Mouse (Mus musculus) retina, embryonic 14.5 days (tissue): ENCODE data around the gene Dupd1.

Source experiments
- DNase-seq: peaks from one replicate; pipeline ENCODE4 v3.0.0-alpha.2; 2015; ENCODE audit warnings: low spot score

Dupd1 gene

DNA sequence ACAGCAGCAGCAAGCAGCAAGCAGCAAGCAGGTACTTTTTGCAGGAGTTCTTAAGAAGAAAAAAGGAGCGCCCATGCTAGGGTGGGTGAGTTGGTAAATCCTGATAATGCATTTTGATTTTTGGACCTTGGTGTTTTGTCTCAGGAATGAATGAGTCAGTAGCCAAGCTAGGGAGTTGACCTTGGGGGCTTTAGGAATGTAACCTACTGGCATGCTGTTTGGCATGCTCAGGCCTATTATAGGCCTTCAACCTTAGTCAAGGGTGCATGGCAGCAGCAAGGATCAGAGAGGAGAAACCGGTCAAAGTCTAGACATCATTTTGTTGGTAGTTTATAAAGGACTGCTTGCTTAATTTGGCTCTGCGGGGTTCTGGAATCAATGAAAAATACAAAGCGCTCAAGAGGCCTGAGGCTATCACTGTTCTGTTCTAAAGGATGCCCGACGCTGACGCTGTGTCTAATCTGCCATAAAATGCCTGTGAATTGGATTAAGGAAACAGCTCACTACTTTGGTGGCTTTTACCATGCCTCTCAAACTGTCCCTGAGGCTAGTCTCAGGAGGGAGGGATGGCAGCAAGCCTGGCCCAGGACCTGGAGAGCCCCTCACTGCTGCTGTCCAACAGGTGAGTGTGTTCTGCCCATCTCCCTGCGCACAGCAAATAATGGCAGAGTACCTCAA, 7.8 kb upstream of the Dupd1 start:
- DNase-seq, result no peak

DNA sequence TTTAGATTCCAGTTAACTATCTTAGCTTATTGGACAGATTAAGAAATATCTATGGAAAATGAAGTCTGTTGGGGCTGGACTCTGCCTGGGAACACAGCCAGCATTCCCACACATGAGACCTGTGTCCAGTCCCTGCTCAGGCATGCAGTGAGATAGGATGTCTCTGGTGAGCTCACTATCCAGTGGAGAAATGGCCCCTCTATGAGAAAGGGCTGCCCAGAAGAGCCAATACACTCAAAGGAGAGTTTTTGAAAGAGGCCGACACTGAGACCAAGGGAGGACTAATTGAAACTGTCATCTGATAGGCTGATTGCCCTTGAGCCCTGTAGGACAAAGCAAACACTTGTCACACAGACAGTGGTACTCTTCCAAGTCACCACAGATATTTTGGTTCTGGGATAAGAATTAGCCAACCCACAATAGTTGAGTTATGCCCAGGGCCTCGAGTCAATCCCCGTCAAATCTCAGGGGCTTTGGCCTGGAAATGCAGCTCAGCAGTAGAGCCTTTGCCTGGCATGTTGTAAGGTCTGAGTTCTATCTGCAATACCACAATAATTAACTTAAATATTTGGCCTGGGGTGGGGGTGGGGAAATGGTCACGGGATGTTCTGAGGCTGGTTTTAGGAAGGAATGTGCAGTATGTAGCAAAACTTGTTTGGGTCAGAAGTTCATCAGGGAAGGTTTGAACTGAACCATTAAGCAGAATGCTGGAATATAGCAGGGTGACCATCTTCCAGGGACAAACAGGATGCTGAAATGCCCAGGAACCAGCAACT, 6.2 kb upstream of the Dupd1 start:
- DNase-seq, result peak; percentile 18

DNA sequence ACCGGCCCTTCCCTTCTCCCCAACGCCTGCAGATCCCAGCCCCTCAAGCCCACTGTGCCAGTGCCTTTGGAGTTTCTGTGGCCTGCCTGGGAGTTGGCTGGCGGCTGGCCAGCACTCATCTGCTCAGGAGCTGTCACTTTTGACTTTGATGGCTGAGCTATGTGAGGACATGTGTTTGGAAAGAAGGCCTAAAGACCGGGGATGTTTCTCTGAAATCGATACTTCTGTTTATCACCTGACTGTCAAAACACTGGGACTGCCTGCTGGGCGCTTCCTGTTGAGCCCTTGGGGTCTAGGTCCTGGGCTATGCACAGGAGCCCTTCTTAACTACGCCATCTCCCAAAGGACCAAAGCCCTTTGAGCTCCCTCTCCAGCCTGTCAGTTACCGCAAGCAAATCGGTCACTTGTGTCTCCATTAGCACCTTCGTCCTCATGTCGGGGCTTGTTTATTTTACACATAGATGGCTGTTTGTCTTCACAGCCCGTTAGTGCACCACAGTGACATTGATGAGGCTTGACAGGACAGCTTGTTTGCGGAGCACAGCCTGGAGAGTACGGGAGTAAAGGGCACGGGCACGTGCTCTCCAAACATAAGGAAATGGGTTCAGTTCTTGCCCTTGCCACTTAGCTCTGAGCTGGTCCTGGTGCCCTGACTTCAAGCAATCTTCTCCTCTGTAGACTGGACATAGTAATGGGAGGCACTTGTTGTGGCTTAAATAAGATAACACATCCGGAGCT, 5.4 kb upstream of the Dupd1 start:
- DNase-seq, result peak; percentile 74

DNA sequence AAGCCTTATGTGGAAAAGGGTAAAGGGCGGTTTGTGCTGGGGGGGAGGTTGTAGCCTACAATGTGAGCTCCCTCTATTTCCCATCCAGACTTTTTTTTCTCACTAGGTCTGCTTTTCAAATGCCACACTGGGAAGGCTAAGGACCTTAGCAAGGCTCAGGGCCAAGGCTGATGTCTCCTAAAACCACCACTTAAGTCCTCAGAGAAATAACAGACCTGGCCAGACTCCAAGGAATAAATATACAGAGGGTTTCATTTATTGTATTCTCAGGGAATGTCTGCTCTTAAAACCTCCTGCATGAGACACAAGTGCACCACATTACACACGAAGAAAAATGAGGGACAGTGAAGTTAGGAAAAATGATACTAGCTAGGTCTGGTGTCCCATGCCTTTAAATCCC, 3.1 kb downstream of the Dupd1 start:
- DNase-seq, result no peak

DNA sequence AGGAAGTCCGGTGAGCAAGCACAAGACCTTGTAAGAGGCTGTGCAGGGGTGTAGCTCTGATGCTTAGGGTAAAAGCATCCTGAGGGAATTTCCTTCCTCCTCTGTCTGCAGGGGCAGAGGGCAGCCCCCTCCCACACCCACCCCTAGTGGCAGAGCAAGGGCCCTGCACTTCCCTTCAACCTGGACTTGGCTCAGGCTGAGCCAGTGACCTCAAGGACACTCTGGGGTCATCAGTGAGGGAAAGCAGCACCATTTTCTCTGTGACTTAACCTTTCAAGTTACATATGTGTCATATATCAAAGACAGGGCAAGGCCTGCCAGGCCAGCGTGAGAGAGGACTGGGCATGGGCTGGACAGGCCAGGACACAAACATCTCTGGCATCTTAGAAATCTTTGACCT, 4.8 kb downstream of the Dupd1 start:
- no peak for DNase-seq

DNA sequence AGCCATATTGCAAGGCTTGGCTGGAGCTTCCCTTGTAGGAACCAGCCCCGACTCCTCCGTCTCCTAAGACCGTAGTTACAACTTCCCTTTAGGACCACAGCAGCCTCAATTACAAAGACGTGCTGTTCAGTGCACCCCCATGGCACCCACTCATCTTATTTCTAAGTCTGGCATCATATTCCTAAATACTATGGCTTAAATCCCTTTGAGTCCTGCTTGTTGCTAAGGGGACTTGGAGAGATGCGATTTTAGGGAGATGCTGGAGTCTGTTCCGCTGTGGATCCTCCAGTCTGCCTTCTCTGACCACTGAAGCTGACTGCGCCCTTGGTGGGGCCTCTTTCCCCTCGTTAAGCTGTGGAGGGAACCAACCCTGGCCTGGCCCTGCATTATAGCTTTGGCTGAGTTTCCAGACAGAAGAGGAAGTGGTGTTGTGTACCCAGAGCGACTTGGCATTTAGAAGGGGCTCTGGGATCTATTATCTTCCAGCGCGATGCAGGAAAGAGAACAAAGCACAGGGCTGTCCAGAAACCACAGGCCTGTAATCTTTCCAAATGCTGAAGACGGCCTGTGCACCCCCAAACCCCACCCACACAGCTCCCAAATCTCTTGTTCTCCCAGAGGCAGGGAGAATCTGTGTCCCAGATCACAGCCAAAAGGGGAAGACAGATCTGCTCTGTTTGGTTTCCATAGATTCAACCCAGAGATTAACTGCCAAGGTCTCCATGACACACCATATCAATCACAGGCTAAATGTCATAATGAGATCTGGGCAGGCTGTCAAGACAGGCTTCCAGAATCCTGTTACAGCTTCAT, 7.4 kb downstream of the Dupd1 start:
- no peak for DNase-seq

DNA sequence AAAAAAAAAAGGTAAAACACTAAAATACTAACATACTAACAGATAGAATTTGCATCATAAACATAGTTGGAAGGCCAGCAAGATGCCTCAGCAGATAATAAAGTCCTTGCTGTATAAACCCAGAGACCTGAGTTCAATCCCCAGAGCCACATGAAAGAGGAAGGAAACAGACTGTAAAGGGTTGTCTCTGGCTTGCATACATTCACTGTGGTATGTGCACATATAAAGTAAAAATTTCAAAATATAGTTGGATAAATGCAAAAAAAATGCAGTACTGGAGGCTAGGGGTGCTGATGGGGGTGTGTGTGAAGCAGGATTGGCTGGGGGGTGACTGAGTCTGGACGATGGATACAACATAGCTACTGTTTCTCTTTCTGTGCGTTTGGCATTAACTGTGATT, 8.9 kb downstream of the Dupd1 start:
- DNase-seq, result no peak

DNA sequence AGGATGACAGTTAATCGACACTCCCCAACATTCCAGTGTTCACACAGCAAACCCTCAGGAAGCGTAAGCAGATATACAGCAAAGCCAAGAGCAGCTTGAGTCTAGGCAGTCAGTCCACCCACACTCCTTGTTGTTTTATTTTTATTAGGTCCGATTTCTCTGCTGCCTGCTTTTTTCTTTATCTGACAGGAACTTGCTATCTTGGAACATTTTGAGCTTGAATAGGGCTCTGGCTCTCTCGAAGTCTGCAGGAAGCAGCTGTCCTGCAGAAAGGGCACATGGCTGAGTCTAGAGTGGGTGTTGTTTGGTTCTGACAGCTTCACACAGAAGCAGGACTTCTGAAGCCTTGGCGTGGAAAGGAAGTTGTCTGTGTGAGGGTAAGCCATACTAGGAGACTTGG, 11.1 kb downstream of the Dupd1 start:
- no peak for DNase-seq

DNA sequence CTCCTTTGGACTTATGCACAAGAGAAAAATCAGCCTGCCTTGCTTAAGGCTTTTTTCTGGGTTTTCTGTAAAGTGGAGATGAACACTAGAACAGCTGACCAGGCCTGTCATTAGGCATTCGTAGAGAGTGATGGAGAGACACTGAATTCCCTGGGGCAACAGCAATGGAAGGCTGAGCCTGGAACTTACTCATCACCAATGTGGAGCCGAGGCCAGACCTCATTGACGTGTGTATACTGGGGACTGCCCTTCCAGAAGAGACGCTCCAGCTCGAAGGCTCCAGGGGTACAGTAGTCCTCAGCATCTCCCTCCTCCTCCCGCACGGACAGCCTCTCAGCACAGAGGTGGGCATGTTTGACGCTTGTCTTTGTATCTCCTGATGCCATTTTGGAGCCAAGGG, 11.7 kb downstream of the Dupd1 start:
- no peak for DNase-seq

DNA sequence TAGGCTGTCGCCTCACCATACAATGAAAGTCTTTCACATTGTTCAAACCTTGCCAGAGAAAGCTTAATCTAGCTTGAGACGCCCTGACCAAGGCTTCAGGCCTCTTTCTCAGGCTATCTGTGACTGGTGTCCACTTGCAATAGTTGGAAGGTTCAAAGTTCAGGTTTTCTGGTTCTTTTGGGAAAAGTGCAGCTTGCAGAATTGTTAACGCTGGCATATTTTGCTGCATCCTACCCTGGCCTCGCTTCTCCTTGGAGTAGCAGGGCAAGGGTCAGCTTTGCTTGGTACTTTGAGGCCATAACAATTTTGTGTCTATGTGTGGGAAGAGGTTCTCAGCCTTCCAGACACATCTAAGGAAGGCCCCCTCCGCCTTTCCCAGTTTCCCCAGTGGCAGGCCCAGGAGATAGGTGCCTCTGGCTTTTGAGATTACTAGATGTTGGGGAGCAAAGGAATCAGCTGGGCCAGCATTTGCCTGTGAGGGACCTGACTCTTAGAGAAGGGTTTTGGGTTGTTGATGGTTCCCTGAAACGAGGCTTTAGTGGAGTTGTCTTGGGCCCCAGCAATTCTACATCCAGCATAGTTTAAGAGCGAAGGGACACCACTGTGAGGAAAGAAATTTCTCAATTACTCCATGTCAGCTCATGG, 18.1 kb downstream of the Dupd1 start:
- DNase-seq, result no peak

DNA sequence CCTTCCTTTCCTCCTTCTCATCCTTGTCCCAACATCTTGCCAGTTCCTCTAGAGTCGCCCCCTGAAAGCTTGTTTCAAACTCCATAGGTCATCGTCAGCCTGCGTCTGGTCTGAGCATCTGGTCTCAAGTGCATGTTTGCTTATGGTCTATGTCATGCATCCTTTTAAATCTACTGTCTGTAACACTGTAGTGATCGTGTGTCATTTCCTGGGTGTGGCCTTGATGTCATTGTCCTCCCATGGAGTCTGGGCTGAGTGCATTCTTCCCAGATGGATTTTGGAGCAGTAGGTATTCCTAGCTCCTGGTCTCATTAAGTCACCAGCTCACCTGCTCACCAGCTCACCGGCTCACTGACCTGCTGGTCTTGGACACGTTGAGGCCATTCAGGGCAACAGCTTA, 19.4 kb downstream of the Dupd1 start:
- DNase-seq, result no peak

DNA sequence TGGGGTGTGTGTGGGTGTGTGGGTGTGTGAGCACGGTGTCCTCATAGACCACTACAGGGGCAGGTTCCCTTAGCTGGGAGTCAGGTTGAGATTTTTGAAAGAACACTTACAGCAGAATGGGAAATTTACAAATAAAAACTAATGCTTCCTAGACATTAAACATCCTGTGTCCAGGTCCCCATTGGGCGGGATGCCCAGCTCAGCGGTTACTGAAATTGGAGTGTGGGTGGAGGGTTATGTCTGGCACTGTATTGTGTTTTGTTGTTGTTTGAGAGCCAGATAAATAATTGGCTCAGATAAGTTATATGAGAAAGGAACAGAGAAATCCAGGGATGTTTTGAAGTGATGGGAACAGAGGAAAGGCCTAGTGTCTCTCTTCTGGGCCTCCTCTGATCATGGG, 23.3 kb downstream of the Dupd1 start:
- no peak for DNase-seq

DNA sequence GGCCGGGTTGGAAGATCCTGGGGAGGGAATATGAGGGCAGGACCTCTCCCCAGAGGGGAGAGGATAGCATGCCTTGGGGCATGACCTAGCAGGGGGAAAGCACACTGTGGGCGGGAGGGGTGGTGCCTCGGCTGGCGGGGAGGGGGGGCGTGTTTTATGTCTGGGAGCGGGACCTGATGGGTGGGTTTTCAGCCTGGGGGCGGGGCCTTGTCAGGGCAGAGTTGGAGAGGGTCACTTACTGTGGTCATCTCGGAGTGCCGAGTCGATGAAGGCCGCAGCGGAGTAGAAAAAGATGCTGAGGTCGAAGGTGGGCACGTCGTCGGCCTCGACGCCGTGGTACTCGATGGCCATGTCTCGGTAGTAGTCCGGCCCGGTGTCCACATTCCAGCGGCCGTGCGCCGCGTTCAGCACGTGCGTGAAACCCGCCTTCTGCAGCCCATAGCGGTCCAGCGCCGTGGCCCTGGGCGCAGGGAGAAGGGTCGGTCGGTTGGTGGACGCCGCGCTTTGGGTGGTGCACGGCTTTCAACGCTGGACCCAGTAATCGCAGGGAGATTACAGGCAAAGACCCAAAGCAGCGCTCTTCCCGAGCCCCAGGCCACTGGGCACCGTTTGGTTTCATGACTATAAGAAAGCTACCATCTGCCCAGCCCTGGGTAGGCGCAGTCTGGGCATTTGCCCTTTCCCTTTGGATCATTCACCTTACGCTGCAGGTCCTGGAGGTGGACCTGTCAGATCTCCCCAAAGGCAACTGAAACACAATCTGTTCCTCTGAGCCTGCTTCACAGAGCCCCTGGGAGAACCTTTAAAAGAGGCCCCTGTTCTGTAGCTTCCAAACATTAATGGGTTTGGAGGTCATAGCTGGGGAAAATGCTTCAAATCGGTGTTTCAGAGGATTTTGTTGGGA, 27.7 kb downstream of the Dupd1 start:
- DNase-seq, result peak; percentile 58

DNA sequence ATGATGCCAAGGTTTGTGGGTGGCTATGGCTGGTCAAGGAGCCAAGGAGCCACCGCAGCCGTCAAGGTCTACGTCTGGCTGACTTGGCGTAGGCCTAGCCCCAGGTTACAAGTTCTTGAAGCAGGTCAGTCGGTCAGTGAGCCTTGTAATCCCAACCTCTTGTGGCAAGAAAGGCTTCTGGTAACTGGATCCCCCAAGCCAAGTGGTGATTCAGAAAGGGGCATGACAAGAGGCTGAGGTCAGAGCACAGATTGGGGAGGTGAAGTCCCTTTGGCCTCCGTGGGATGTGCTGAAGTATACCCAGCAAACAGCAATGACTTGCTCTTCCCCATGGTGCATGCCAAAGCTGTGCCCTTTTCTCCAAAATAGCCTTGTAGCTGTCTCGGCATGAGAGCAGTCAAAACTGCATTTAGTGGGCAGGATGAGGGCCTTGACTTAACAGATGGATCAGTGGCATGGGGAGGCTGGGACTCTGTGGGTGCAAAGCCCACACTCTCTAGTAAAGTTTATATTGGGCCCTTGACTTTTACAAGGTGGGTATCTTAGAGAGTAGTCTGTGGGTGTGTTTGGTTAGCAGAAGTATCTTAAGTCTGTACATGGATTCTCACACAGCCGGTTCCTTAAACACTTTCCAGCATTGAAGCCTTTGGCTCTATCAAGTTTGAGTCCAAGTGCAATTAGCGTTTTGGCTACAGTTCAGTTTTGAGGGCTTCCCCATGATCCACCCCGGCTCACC, 28.8 kb downstream of the Dupd1 start:
- no peak for DNase-seq

DNA sequence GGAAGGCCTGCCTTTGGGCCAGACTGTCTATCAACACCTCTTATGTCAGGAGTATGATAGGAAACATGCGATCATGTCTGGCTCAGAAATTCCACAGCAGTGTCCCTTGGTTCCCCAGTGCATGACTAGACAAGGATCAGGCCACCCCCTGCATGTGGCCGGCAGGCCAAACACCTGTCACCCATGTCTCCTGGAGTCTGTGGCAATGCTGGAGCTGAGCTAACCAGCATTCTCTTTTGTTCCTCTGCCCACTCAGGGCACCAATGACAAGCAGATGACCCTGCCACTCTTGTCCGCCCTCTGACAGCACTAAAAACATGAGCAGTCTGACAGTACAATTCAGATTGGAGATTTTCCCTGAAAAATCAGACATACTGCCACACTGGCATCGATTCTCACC, 30.5 kb downstream of the Dupd1 start:
- DNase-seq, result no peak

DNA sequence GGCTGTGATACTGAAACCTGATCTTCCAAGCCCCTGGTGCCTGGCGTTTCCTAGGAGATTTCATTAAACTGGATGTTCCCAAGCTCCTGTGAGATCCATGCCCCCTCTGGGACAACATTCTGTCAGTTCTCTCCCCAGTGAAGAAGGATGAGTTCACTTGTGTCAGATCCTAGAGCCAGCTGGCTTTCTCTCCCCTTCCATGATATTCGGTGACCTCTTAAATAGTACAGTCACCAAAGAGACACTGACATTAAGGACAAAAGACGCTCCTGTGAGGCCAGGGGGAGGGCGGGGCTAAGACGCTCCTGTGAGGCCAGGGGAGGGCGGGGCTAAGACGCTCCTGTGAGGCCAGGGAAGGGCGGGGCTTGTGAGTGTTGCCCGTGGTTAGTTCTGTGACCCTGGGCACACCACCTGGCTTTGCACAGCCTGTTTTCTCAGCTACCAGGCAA, 31.7 kb downstream of the Dupd1 start:
- peak; percentile 80 for DNase-seq

DNA sequence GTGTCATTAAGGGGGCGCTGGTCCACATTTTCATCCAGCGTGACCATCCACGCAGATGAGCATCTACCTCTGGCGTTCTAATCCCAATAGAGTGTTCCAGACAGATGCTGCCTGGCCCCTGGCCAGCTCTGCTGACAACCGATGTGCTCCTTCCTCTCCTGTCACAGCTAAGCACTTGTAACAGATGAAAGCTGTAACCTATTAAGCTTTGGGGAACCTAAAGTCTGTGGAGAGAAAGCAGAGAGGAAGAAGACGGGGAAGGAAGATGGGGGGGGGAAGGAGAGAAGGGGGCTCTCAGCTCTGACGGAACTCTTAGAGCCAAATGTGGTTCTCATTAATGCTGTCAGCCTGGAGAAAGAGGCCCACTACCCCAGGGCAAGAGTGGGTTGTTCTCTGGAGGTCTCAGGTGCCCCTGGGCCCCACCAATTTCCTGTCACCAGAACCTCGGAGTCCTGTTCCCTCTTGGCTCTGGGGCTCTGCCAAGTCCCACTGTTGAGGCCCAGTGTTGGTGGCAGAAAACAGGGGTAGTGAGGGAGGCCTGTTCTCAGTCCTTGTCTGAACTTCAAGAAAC, 34.7 kb downstream of the Dupd1 start:
- peak; percentile 13 for DNase-seq

DNA sequence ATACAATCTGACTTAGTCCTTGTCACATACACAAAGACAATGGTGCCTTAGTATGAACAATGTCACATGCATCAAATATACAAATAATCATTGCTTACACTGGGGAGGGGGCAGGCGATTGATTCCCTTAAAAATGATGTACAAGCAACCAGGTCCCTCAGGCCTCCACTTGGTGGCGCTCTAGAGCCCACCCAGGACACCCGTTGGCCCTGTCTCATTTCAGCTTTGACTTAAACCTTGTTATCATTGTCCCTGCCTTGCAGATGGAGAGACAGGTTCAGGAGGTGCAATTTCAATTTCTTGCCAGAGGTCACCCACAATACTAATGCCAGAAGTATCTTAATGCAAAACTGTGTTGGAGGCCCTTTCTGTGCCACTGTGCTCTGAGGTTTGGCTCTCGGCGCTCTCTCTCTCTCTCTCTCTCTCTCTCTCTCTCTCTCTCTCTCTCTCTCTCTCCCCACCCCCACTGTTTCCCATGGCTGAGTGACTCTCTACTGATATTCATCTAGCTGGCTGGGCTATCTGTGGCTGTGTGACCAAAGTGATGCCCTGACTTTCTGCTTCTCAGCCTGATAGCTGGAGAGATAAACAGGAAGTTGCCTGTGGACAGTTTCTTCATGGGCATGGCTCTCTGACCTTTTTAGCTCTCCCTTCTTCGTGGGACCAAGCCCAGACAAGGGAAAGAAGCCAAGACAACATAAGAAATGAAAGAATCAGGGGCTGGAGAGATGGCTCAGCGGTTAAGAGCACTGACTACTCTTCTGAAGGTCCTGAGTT, 35.7 kb downstream of the Dupd1 start:
- peak; percentile 77 for DNase-seq

DNA sequence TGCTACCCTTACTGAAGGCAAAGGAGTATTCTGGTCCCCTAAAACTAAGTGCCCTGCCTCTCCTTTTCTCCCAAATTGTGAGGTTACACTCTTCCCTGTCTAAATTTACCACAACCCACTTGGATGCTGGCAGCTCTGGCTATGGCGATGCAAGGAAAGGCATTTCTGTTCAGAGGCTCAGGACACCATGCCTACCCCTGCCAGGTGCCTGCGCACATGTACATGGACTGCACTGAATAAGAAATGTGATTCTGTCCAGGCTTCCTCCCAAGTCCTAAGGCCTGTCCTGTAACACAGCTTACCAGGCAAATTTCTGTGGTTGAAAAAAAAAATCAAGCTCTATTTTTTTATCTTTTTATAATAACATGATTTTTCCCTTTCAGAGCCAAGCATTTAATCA, 38.2 kb downstream of the Dupd1 start:
- DNase-seq, result no peak
